Mouse (Mus musculus) midbrain, embryonic 13.5 days (tissue): ENCODE measurements at regions not wholly inside any gene's neighbourhood (a gene's known extent, or its start where the extent isn't known, plus 50 kb on each side); places are given as distances from the start of the nearest gene placed in this dataset.
A peak's percentile ranks its signal among the peaks of the same experiment; 100 is the strongest.
"Not testable (repeated sequence)": the region's sequence is repeated elsewhere in the genome, so short reads cannot be mapped to it uniquely, and the experiment has no call there.

Experiments used
- ATAC-seq: fragments of 200-750 bp; cut with Nextera tagmentation; 2 replicates; pipeline ENCODE4 v1.8.0; 2017; ENCODE audit warnings: mild to moderate bottlenecking, moderate TSS enrichment, moderate library complexity
- H3K27ac ChIP-seq: fragments of 300-500 bp; sonication (generic); 2 replicates; pipeline ENCODE4 v1.5.1; 2015; ENCODE audit warnings: inconsistent platforms, mild to moderate bottlenecking, moderate library complexity
- H3K27me3 ChIP-seq: fragments of 300-500 bp; sonication (generic); 2 replicates; pipeline ENCODE4 v1.6.1; 2015; ENCODE audit warnings: mild to moderate bottlenecking, inconsistent platforms
- H3K36me3 ChIP-seq: fragments of 300-500 bp; sonication (generic); 2 replicates; pipeline ENCODE4 v1.6.1; 2015; ENCODE audit warnings: mild to moderate bottlenecking, inconsistent platforms
- H3K4me1 ChIP-seq: fragments of 300-500 bp; sonication (generic); replicated peaks from 2 replicates; pipeline ENCODE4 v1.6.1; 2015; ENCODE audit warnings: inconsistent platforms
- H3K4me2 ChIP-seq: fragments of 300-500 bp; sonication (generic); replicated peaks from 2 replicates; pipeline ENCODE4 v1.6.1; 2015; ENCODE audit warnings: moderate library complexity, mild to moderate bottlenecking, inconsistent platforms
- H3K4me3 ChIP-seq: fragments of 300-500 bp; sonication (generic); replicated peaks from 2 replicates; pipeline ENCODE4 v1.5.1; 2015; ENCODE audit warnings: mild to moderate bottlenecking, inconsistent platforms
- H3K9ac ChIP-seq: fragments of 300-500 bp; sonication (generic); replicated peaks from 2 replicates; pipeline ENCODE4 v1.6.1; 2015; ENCODE audit warnings: mild to moderate bottlenecking, inconsistent platforms
- H3K9me3 ChIP-seq: fragments of 300-500 bp; sonication (generic); 2 replicates; pipeline ENCODE4 v1.6.1; 2016; ENCODE audit warnings: mild to moderate bottlenecking, inconsistent platforms
- WGBS: fragments of 180-500 bp; shearing (Covaris S2); methylation state at CpG from one replicate; pipeline ENCODE4 v1.1.7; 2015; 5-methylcytosine and 5-hydroxymethylcytosine counted together

GRCm38 (mm10) chr5:3206160-3206559 is 135.1 kb upstream of the Cdk6 start:
- not testable (repeated sequence) for H3K9ac ChIP-seq, H3K4me2 ChIP-seq, H3K36me3 ChIP-seq, H3K4me3 ChIP-seq, H3K4me1 ChIP-seq, H3K9me3 ChIP-seq, H3K27ac ChIP-seq, H3K27me3 ChIP-seq, ATAC-seq
- 86% methylated on average over 5 of the region's 5 CpGs for WGBS

GRCm38 (mm10) chr5:3208293-3208692 is 133.0 kb upstream of the Cdk6 start:
- H3K4me2 ChIP-seq, H3K36me3 ChIP-seq, H3K27me3 ChIP-seq, ATAC-seq, H3K4me1 ChIP-seq, H3K27ac ChIP-seq, H3K9me3 ChIP-seq, H3K9ac ChIP-seq, H3K4me3 ChIP-seq: not testable (repeated sequence)
- 84% methylated on average over 4 of the region's 4 CpGs for WGBS

- H3K36me3 ChIP-seq: no peaks in the 10 kb centered on the region
- ATAC-seq: no peak
- no peak overlapping the region for H3K27ac ChIP-seq
- no peaks in the 10 kb centered on the region for H3K4me1 ChIP-seq
- no peak overlapping the region for H3K9ac ChIP-seq
- no peak overlapping the region for H3K4me3 ChIP-seq
- no peaks in the 10 kb centered on the region for H3K9me3 ChIP-seq
- no peaks in the 10 kb centered on the region for H3K27me3 ChIP-seq
- WGBS: 98% methylated on average over 3 of the region's 3 CpGs
- H3K4me2 ChIP-seq: no peak overlapping the region
These were observed 130.0 kb upstream of the Cdk6 start for GRCm38 (mm10) chr5:3211284-3211683.

- WGBS: 86% methylated on average over 5 of the region's 5 CpGs
- no peak for ATAC-seq
These were observed 125.2 kb upstream of the Cdk6 start for GRCm38 (mm10) chr5:3216053-3216452.

GRCm38 (mm10) chr5:3219230-3219629 is 122.1 kb upstream of the Cdk6 start:
- WGBS: 48% methylated on average over 4 of the region's 4 CpGs
- Histone ChIP-seq H3K27ac (no peak overlapping the region), H3K9me3 (no peaks in the 10 kb centered on the region), H3K27me3 (no peaks in the 10 kb centered on the region), H3K4me2 (no peak overlapping the region), H3K9ac (no peak overlapping the region), H3K36me3 (no peaks in the 10 kb centered on the region), H3K4me1 (no peaks in the 10 kb centered on the region), H3K4me3 (no peak overlapping the region)
- ATAC-seq: no peak

More at GRCm38 (mm10) chr5:3216053-3216452, 125.2 kb upstream of the Cdk6 start:
- Histone ChIP-seq H3K36me3 (no peaks in the 10 kb centered on the region), H3K27me3 (no peaks in the 10 kb centered on the region), H3K27ac (no peak overlapping the region), H3K4me2 (no peak overlapping the region), H3K4me3 (no peak overlapping the region), H3K9ac (no peak overlapping the region), H3K4me1 (no peaks in the 10 kb centered on the region), H3K9me3 (no peaks in the 10 kb centered on the region)

- no peak overlapping the region for H3K4me3 ChIP-seq
- no peaks in the 10 kb centered on the region for H3K9me3 ChIP-seq
- no peak overlapping the region for H3K9ac ChIP-seq
- 87% methylated on average over 3 of the region's 3 CpGs for WGBS
- no peak overlapping the region for H3K4me2 ChIP-seq
- no peaks in the 10 kb centered on the region for H3K36me3 ChIP-seq
- no peak overlapping the region for H3K27ac ChIP-seq
- ATAC-seq: no peak
- H3K27me3 ChIP-seq: no peaks in the 10 kb centered on the region
- no peaks in the 10 kb centered on the region for H3K4me1 ChIP-seq
These were observed 121.5 kb upstream of the Cdk6 start for GRCm38 (mm10) chr5:3219770-3220169.

GRCm38 (mm10) chr5:3223819-3224218 is 117.5 kb upstream of the Cdk6 start:
- not testable (repeated sequence) for H3K9me3 ChIP-seq, H3K27me3 ChIP-seq, ATAC-seq, H3K4me1 ChIP-seq, H3K4me2 ChIP-seq, H3K9ac ChIP-seq, H3K36me3 ChIP-seq, H3K4me3 ChIP-seq, H3K27ac ChIP-seq
- 87% methylated on average over 4 of the region's 4 CpGs for WGBS

- H3K4me3 ChIP-seq, H3K9me3 ChIP-seq, H3K4me1 ChIP-seq, H3K27me3 ChIP-seq, H3K4me2 ChIP-seq, H3K9ac ChIP-seq, H3K36me3 ChIP-seq, H3K27ac ChIP-seq: not testable (repeated sequence)
- 0 out of 2 replicates have a peak, but pooled peaks have one; percentile 20 for ATAC-seq
- WGBS: 71% methylated on average over 14 of the region's 14 CpGs
These were observed 116.8 kb upstream of the Cdk6 start for GRCm38 (mm10) chr5:3224392-3225054.

GRCm38 (mm10) chr5:3225358-3225757 is 115.9 kb upstream of the Cdk6 start:
- H3K4me3 ChIP-seq, H3K9me3 ChIP-seq, ATAC-seq, H3K4me2 ChIP-seq, H3K27ac ChIP-seq, H3K9ac ChIP-seq, H3K36me3 ChIP-seq, H3K27me3 ChIP-seq, H3K4me1 ChIP-seq: not testable (repeated sequence)
- 67% methylated on average over 8 of the region's 8 CpGs for WGBS

- not testable (repeated sequence) for H3K4me1 ChIP-seq, H3K36me3 ChIP-seq, H3K27ac ChIP-seq, ATAC-seq, H3K4me3 ChIP-seq, H3K27me3 ChIP-seq, H3K4me2 ChIP-seq, H3K9me3 ChIP-seq, H3K9ac ChIP-seq
- WGBS: 85% methylated on average over 2 of the region's 2 CpGs
These were observed 97.2 kb upstream of the Cdk6 start for GRCm38 (mm10) chr5:3244067-3244466.

GRCm38 (mm10) chr5:3247333-3247732 is 94.0 kb upstream of the Cdk6 start:
- no peaks in the 10 kb centered on the region for H3K4me1 ChIP-seq
- H3K4me3 ChIP-seq: no peak overlapping the region
- WGBS: 84% methylated on average over 2 of the region's 2 CpGs
- no peaks in the 10 kb centered on the region for H3K9me3 ChIP-seq
- H3K36me3 ChIP-seq: no peaks in the 10 kb centered on the region
- no peaks in the 10 kb centered on the region for H3K27me3 ChIP-seq
- H3K4me2 ChIP-seq: no peak overlapping the region
- ATAC-seq: no peak
- H3K27ac ChIP-seq: no peak overlapping the region
- no peak overlapping the region for H3K9ac ChIP-seq

- Histone ChIP-seq H3K36me3 (no peaks in the 10 kb centered on the region), H3K4me1 (no peaks in the 10 kb centered on the region), H3K4me3 (no peak overlapping the region), H3K27me3 (no peaks in the 10 kb centered on the region), H3K27ac (no peak overlapping the region), H3K9me3 (no peaks in the 10 kb centered on the region), H3K4me2 (no peak overlapping the region), H3K9ac (no peak overlapping the region)
- no peak for ATAC-seq
- 91% methylated on average over 2 of the region's 2 CpGs for WGBS
These were observed 91.0 kb upstream of the Cdk6 start for GRCm38 (mm10) chr5:3250273-3250672.

- H3K4me1 ChIP-seq: no peaks in the 10 kb centered on the region
- no peaks in the 10 kb centered on the region for H3K36me3 ChIP-seq
- H3K27me3 ChIP-seq: no peaks in the 10 kb centered on the region
- H3K4me2 ChIP-seq: no peak overlapping the region
- H3K4me3 ChIP-seq: no peak overlapping the region
- no peaks in the 10 kb centered on the region for H3K9me3 ChIP-seq
- 88% methylated on average over 1 of the region's 1 CpGs for WGBS
- ATAC-seq: no peak
- H3K27ac ChIP-seq: no peak overlapping the region
- no peak overlapping the region for H3K9ac ChIP-seq
These were observed 81.0 kb upstream of the Cdk6 start for GRCm38 (mm10) chr5:3260289-3260688.
